Mouse (Mus musculus): ENCODE data around the gene Fam240a. TPM values are rescaled to one million over a fixed set of nuclear protein-coding genes. Genes with fewer than 3 reads are reported as not detected.

Gene Fam240a
- total RNA-seq (2021), result not detected
- long read RNA-seq, experiment 1, result 0 reads
- long read RNA-seq, experiment 2, result 0 reads

DNA sequence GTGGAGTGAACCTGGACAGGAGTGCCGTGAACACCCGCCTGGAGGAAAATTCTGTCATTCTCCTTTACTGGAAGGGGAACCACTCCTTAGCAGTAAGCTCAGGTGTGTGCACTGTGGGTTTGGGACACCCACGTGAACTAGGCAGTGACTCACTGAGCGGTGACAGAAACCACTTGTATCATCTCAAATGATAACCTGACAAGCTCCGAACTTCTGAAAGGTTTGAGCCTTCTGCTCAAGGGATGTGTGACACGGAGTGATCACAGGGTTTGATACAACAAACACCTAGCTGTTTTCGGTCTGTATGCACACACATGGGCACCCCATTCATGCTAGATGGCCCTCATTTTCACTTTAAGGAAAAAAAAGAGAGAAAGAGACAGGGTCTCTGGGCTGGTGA is at the start of gene Fam240a:
Gene Fam240a, minus strand, starts transcription at position 76 of the 400 bp plus-strand sequence.
- DNase-seq, result no peak

DNA sequence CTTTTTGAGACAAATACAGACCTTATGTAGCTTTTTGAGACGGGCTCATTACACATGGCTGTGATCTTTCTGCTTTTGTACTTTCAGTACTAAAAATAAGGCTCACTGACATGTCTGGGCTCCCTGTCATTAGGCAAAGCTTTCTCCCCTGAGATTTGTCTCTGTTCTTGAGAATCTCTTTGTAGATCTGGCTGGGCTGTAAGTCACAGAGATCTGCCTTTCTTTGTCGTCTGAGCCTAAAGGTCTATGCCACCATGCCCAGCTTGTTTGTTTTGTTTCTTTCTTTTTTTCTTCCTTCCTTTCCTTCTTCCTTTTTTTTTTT is 49.2 kb upstream of the Fam240a start:
- DNase-seq, result no peak

DNA sequence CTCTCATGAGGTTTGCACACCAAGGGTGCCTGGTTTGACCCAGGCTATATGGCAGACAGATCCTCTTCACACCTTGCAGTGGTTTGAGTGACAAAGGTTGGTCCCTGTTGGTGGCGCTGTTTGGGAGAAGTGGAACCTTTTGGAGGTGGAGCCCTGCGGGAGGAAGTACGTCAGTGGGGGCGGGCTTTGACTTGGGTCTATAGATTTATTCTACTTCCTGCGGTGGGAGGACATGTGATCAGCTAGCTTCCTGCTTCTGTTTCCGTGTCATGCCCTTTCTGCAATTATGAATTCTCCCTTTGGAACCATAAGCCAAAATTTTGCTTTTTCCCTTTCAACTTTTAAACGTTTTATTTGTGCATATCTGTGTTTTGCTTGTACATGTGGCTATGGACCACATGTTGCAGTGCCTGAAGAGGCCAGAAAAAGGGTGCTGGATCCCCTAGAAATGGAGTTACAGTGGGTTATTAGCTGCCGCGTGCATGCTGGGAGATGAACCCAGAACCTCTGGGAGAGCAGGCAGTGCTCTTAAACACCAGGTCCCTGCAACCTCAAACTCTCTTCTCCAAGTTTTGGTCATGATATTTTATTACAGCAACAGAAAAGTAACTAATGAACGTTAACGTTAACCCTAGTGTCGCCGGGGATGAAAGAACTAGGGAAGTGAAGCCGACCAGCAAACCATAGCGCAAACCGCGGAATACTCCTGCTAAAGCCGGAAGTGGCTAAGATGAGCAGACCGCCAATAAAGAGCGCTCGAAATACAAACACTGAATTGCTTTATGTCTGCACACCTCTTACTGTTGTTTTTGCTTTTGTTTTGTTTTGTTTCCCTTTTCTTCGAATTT is 48.6 kb upstream of the Fam240a start:
- no peak for DNase-seq

DNA sequence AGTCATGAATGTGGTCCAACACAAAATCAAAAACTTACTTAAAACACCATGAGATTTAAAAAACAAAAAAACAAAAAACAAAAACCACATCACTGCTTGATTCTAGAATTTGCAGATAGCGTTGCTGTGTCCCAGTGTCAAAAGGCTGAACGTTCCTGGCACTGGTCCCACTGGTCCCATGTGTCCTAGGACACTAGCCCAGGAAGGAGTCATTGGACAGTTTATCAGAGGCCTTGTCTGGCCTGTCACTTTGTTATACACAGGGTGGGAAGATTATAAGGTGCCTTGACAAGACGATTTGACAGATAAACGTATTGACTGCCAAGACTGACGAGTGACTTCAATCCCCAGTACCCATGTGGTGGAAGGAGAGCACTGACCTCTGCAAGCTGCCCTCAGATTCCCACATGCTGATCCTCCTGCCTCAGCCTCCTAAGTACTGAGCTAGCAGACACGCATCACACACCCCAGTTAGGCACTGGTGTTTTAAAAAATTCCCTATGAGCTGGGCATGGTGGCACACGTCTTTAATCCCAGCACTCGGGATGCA is 47.0 kb upstream of the Fam240a start:
- DNase-seq, result no peak

DNA sequence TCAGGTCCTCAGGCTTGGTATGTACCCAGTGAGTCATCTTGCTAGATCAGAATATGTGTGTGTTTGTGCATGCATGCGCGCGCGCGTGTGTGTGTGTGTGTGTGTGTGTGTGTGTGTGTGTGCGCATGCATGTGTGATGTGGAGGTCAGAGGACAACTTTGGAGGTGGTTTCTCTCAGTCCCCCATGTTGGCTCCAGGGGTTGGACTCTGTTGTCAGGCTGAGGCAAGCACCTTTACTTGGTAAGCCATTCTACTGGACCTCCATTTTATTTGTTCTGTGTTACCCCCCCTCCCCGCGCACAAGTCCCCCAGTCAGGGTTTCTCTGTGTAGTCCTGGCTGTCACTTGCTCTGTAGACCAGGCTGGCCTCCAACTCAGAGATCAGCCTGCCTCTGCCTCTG is 44.7 kb upstream of the Fam240a start:
- DNase-seq, result no peak

DNA sequence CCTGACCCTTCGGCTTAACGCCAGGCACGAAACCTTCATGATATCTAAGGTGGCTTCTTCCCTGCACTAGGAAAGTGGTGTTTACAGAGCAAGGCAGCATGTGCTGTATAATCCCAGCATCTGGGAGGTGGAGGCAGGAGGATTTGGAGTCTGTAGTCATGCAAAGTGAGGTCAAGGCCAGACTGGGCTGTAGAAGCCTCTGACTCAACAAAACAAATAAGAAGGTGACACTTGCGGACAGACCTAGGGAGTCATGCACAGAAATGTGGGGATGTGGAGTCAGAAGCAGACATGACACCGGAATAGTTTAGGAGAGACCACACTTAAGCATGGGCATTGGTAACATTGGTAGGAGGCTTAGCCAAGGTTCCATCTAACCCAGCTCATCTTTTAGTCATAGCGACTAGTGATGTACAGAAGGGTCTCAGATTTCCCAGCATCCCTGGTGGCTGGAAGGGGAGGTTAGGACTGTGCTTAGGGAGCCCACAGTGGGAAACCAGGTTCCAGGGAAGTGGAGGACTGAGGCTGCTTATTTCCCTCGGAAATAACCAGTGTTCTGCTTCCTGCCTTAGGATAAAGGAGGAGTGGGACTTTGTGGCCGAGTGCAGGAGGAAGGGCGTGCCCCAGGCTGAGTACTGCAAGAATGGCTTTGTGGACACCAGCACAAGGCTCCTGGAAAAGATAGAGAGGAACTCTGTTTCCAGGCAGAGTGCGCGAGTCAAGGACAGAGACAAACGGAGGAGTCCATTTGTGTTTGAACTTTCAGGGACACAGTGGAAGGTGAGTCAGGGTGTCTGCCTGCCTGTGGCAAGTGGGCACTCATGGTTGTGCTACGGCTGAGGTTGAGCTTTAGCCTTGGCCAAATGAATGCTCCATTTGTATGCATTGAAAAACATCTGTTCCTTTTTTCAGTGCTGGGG is 43.8 kb upstream of the Fam240a start:
- DNase-seq, result peak; percentile 56

DNA sequence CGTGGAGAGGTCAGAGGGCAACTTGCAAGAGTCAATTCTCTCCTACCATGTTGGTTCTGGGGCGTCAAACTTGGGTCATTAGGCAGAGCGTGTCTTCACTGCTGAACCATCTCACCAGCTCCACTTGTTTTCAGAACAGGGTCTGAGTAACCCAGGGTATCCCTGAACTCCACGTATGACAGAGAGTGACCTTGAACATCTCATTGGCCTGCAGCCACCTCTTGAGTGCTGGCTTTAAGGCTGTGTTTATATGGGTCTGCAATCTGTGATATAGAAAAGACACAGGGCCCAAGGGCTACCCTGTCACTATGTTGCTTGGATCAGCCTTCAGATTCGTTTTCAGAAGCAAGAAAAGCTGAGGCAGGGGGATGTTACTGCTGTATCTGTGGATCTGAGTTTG is 43.0 kb upstream of the Fam240a start:
- DNase-seq, result no peak

DNA sequence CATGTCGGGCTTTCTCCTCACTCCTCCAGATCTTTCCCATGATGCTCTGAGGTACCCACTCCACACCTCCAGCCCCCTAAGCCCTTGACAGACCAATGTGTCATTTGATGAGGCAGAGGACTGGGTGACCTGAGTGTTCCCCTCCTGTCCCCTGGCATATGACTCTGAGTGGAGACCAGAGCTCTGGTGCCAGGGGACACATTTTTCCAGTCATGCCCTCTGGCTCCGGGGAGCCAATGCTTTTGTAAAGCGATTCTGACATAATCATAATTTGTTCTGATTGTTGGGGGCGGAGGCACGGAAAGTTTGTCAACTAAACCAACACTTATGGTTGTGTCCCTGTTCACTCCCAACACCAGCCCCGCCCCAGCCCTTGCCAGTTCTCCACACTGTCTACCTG is 39.3 kb upstream of the Fam240a start:
- no peak for DNase-seq

DNA sequence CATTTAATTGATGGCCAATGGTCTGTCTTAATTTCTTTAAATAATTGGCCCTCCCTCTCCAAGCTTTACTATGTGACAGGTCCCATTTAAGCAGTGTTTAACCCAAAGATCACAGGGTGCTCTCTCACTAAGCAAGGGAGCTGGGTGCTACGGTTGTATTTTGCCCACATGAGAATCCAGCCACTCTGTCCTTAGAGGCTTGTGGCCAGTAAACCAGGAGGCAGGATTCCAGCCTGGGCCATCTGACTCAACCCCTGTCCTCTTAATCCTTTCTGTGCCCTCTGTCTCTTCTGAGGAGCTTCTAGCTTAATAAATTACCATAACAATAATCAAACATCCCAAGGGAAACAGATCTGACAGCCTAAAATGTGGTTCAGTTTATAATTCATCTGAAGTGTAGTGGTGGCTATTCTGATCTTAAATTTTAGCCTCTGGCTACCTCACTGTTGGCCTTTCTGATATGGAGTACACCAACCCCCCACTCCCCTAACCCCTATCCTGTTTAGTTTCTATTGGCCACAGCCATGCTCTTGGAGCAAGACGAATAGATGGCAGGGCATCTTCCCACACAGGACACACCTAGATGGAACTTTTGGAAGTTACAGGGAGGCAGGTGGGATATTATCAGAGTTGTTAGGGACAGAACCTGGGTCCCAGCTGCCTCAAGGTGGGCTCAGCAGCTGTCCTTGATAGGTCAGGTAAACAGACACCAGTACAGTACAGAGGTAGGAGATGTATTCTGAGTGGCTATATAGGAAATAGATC is 38.2 kb upstream of the Fam240a start:
- DNase-seq, result no peak

DNA sequence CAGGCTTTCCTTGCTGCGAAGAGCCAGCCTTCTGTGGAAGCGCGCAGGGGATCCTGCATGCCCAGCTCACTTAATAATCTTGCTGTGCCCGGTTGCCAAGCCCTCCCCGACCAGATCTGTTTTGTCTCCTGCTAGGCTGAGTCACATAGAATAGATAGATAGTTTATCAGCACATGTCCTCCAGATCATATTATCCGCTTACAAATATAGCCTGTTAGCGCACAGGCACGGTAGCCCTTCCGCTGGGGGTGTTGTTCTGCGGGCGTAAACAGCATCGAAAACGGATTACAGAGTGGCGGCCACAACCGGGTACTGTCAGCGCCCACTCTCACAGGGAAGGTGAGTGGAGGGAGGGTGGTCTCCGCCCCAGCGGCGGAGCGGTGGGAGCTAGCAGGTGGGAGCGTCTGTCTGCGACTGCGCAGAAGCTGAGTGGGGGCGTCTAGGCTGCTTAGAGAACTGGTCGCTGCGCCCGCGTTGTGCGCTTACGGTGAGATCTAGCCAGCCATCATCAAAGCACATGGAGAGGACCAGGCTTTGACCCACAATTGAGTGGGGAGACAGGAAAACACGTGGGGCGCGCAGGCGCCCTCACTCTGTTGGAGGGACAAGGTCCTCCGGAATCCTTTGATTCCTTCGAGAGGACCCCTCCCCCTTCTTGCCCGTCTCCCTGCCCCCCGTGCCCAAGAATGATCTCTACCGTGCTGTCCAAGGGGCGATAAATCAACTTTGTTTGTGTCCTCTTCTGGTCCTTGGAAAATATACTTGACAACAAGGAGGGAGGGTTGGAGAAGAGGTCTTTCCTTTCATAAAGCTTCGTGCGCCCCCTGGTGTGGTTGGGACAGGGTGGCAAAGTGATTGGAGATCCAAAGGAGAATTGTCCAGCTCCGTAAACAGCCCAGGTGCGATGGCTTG is 37.1 kb upstream of the Fam240a start:
- DNase-seq, result peak; percentile 84

DNA sequence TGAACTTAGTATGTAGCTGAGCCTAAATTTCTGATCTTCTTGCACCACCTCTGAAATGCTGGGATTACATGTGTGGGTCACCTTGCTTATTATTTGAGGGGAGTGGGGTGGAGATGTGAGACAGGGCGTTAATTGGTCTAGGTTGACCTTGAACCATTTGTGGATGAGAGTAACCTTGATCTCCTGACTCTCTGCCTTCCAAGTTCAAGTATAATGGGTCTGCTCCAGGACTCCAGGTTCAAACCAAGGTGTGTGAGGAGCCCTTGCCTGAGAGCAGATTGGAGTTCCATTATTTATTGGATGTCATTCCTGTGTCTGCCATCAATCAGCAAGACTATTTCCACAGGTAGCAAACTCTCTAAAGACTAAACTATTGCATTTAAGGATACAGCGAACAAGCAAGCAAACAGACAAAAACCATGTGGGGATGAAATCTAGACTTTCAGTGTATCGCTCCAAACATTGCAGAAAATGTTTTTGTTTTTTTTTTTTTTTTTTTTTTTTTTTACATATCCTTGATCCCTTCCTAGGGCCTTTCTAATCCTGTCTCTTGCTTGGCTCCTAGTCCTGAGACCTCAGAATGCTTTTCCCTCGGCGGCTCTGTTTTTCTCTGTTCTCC is 36.4 kb upstream of the Fam240a start:
- DNase-seq, result no peak

DNA sequence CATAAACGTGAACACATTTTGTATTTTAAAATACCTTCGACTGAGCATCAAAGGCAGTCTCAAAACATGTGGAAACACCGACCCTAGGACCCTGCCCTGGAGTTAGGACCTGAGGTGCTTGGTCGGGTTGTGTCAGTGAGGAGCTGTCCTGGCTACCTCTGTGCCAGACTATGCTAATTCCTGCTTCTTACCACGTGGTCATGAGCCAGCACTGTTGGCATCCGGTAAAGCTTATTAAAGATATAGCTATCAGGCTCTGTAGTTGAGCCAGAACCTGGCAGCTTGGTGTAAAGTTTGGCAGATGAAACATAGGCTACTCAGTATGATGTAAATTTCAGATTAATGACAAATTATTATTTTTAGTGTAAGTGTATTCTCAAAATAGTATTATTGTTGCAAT is 35.7 kb upstream of the Fam240a start:
- no peak for DNase-seq

DNA sequence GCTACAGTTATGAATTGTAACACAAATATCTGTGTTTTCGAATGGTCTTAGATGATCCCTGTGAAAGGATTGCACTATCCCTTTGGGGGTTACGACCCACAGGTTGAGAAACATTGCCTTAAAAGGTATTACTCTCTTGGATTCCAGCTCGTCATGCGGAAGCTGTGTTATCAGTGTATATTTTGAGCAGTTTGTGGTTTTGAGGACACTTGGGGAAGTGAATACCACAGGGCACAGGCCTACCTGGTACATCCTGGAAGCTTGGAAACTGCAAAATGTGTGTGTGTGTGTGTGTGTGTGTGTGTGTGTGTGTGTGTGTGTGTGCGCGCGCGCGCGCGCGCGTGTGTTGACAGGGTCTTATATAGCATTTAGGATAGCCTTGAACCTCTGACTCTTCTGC is 35.2 kb upstream of the Fam240a start:
- no peak for DNase-seq

DNA sequence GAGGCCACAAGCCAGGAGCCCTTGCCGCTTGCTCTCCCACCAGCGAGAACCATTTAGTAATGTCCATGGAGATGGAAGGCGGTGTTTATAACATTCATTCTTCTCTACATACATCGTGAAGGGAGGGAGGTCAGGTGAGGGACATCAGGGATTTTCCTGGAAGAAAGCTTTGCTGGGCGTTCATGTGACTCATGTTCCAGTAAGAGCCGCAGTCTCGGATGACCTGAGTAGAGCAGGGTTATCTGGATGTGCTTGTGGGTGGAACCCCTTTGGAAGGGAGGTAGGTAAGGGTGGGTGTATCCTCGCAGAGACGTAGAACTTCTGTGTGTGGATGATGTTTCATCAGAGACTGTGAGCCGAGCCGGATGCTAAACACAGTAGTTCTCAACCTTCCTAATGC is 34.7 kb upstream of the Fam240a start, which contains the start of gene Lrrc2:
Gene Lrrc2, plus strand, starts transcription at position 149 of the 400 bp plus-strand sequence.
- DNase-seq, result no peak

DNA sequence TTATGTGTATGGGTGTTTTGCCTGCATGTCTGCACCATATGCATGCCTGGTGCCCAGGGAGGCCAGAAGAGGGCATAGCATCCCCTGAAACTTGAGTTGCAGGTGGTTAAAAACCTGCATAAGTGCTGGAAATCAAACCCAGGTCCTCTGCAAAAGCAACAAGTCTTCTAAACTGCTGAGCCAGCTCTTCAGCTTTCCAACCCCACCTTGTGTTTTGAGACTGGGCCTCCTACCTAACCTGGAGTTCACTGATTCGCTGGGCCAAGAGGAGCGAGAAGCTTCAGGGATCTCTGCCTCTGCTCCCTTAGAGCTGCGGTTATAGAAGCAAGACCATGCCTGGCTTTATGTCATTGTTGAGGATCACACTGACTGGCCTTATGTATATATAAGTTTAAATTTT is 33.4 kb upstream of the Fam240a start:
- DNase-seq, result no peak

DNA sequence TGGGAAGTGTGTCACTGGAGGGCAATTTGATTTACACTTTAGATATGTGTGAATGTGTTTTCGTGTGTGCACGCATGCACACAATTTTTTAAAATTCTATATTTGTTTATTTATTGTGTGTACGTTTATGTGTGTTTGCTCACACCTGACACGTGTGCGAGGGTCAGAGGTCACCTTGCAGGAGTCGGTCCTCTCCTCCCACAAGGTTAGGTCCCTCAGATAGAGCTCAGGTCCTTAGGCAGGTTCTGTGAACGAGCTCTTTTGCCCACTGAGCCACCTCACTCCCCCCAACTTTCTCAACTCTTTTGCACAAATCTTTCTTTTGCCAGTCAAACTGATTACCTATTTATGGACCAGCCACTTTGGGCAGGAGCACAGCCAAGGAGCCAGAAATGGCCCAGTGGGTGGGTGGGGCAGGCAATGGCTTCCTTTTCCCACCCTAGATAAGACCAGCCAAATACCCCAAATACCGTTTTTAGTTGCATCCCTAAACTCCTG is 32.2 kb upstream of the Fam240a start:
- no peak for DNase-seq

DNA sequence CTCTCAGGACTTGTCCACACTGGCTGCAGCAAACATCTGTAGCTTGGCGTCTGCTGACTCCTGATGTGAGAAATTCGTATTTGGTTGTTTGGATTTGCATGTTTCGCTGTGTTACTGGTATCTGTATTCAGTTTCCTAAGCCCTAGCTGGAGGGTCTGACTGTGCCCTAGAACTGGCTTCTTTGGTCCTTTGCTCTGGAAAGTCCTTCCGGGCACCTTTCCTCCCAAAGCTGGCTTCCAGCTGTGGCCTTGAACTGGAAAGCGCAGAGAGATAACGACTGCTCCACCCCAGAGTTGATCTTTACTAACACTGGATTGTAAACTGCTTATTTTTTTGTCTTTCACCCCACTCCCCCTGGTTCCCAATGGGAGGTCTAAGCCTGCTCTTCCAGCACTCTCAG is 31.2 kb upstream of the Fam240a start:
- no peak for DNase-seq

DNA sequence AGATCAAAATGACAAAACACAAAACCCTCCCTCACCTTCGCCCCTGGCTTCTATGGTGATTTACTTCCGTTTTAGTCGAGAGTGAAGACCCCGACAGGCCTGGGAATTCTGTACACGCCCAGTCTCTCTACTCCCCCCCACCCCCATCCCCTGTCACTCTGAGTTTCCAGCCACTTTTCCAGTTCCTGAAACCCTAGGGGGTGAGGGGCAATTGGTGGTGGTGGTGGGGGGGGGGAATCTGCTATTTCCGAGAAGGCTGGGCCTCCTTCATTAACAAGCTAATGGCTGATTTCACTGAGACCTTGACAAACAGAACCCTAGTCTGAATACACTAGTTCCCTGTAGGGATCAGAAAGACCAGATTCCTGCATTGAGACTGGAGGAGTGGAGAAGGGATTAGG is 30.6 kb upstream of the Fam240a start:
- DNase-seq, result no peak

DNA sequence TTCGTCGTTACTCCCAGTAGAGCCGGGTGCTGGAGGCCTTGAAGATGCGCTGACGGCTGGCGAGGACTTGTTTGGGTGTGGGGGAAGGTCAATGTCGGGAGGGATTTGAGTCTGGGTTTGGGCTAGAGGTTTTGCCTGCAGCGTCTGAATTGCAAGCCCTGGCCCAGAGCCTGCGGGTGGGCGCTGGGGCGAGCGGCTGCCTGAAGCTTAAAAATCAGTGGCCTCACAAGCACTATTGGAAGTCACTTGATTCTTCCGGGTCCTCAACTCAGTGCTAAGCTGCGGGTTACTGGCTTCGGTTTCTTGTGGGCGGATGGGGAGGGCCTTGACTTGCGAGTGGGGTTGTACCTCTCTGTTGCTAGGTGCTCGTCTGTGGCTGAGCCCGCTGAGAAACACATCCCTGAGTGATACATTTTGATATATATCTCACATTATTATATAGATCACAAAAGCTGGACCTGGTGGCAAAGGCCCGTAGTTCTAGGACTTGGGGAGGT is 29.9 kb upstream of the Fam240a start:
- peak; percentile 28 for DNase-seq

DNA sequence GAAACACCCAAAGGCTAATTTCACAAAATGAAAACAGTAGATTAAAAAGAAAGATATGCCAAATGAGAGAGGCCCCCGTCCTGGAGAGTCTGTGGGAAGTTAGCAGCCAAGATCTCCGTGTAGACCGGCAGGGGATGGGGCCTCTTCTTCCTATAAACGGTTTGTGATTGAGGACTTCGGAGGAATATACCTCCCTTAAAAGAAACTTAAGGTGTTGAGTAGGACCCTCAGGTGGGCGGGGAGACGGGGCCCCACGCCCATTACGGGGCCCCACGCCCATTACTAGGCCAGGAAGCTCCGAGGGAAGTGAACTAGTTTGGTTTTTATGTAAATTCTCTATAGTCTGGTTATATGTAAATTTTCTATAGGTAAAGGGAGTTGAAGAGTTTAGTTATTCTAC is 29.3 kb upstream of the Fam240a start, which contains the start of gene Tdgf1:
Gene Tdgf1, minus strand, starts transcription at position 233 of the 400 bp plus-strand sequence.
- DNase-seq, result no peak
